Mouse (Mus musculus) c-Kit-positive CD71-negative TER-119-negative erythroid progenitor cells, embryonic 14.5 days (primary cell): ENCODE results near the gene Brd2.
"Not testable (repeated sequence)": the region's sequence is repeated elsewhere in the genome, so short reads cannot be mapped to it uniquely, and the experiment has no call there.

ENCODE experiments used
- DNase-seq: peaks from one replicate; pipeline ENCODE4 v3.0.0-alpha.2; 2013; ENCODE audit warnings: low read depth

Gene Brd2

GRCm38 (mm10) chr17:34122188-34122984 is at the start of gene Brd2:
Gene Brd2 (minus strand): TSS chr17:34122634.
- DNase-seq, result peak; percentile 96

DNA sequence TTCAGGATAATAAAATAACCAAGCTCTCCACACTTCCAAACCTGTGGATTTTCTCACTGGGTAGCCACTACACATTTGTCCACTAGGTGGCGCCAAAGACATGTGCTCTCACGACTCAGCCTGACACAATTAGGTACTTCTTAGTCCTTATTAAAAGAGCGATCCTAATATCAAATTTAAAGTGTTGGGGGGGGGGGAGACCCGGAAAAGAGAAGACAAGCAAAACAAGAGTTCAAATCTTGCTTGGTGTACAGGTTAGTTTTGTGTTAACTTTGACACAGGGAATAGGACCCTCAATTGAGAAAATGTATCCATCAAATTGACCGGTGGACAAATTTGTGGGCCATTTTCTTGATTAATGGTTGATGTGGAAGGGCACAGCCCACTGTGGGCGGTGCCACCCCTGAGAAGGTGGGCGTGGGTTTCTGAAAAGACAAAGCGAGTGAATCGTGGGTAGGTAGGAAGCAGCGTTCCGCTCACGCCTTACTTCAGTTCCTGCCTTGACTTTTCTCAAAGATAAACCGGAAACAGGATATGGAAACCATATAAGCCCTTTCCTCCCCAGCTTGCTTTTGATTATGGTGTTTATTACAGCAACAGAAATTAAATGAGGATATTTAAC is 48.6 kb upstream of the Brd2 start:
- peak; percentile 85 for DNase-seq

- no peak for DNase-seq
Observed at GRCm38 (mm10) chr17:34170487-34170876, 48.0 kb upstream of the Brd2 start.

- DNase-seq, result no peak
Observed at GRCm38 (mm10) chr17:34169279-34169678, 46.8 kb upstream of the Brd2 start.

- DNase-seq, result no peak
Observed at GRCm38 (mm10) chr17:34165033-34165730, 42.7 kb upstream of the Brd2 start.

GRCm38 (mm10) chr17:34164202-34164895 is 41.9 kb upstream of the Brd2 start:
- DNase-seq, result no peak

DNA sequence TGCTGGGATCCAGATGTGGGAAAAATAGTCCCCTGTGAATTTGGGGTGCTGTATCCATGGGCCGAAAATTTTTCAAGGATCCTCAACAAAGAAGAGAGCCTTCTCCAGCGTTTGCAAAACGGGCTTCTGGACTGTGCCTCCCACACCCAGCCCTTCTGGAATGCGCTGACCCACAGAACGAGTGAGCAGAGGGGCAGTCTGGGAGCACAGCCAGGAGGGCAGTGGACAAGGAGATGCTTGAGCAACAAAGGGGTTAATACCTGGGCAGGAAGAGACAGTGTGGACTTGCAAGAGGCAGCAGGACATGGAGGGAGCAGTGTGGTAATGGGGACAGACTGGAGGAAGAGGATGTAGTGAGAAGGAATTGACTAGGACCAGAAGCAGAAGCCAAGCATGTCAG is 33.1 kb upstream of the Brd2 start:
- no peak for DNase-seq

- no peak for DNase-seq
Observed at GRCm38 (mm10) chr17:34152923-34153322, 30.5 kb upstream of the Brd2 start, which contains the start of gene H2-DMb1. Gene H2-DMb1 (plus strand): TSS chr17:34153072.

- no peak for DNase-seq
Observed at GRCm38 (mm10) chr17:34144960-34145371, 22.5 kb upstream of the Brd2 start.

DNA sequence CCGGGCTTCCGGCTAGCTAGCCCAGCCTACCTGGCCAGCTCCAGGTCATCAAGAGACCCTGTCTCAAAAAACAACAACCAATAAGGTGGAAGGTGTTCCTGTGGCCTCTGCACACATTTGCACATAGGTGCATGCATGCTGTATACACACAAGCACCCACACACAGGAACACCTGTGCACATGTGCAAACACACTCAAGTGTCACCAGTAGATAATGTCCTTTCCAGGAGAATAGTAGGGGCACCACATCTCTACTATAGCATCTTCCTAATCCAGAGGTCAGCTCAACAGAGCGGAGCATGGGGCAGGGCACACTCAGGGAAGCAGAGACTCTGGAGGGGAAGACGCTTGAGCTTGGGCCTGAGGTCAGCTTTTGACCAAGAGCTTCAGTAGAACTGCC is 21.8 kb upstream of the Brd2 start:
- DNase-seq, result not testable (repeated sequence)

DNA sequence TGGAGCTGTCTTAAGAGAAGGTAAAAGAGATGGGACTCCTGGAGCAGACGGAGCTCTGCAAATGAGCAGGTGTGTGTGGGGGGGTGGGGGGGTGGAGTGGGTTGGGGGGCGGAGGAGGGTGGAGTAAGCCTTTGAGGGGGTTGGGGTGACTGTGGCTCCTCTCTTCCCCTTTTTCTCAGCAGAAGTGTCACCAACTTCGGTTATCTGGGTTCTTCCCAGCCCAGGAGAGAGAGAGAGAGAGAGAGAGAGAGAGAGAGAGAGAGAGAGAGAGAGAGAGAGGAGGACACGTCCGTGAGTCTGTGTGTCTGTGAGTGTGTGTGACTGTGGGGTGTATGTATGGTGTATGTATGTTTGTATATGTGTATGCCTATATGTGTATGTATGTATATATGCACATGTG is 21.0 kb upstream of the Brd2 start:
- no peak for DNase-seq

- DNase-seq, result no peak
Observed at GRCm38 (mm10) chr17:34143033-34143432, 20.6 kb upstream of the Brd2 start, which contains the start of gene H2-DMb2. Gene H2-DMb2 (plus strand): TSS chr17:34143307.

GRCm38 (mm10) chr17:34142456-34143010 is 20.1 kb upstream of the Brd2 start:
- no peak for DNase-seq

- no peak for DNase-seq
Observed at GRCm38 (mm10) chr17:34141448-34141847, 19.0 kb upstream of the Brd2 start.

GRCm38 (mm10) chr17:34140240-34140639 is 17.8 kb upstream of the Brd2 start:
- DNase-seq, result no peak

DNA sequence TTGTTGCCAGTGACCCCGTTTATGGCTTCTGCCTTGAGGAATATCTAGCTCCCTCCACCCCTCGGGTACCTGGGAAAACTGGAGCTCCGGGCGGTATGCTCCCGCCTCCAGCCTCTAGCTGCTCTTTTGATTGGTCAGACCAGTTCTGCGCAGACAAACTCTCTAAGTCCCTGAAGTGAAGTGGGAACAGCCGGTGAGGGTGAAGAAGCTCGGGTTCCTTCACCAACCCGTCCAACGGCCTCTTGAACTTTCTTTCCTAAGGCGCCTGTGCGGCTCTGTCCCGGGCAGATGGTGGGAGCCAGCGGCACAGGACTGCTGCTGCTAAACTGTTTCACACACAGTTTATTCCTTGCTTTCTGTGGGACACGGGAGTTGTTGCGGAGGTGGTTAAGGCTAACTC is 17.0 kb upstream of the Brd2 start:
- DNase-seq, result no peak

DNA sequence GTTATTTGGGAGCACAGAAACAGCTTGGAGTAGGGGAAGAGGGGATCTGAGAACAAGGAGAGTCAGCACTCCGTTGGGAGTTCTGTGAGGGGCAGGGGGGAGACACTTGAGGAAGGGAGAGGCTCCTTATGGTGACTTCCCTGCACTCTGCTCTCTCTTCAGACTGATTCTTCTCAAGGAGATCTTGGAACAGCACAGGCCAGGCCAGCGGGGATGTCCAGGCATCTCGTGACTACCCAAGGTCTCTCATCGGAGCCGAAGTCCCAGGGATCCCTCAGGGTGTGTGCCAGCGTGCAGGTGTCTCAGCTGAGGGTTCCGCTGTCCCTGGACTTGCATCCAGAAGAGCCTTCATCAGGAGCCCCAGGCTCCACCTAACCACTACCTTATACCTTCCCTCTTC is 16.2 kb upstream of the Brd2 start:
- DNase-seq, result no peak

GRCm38 (mm10) chr17:34137601-34138000 is 15.2 kb upstream of the Brd2 start:
- DNase-seq, result no peak

DNA sequence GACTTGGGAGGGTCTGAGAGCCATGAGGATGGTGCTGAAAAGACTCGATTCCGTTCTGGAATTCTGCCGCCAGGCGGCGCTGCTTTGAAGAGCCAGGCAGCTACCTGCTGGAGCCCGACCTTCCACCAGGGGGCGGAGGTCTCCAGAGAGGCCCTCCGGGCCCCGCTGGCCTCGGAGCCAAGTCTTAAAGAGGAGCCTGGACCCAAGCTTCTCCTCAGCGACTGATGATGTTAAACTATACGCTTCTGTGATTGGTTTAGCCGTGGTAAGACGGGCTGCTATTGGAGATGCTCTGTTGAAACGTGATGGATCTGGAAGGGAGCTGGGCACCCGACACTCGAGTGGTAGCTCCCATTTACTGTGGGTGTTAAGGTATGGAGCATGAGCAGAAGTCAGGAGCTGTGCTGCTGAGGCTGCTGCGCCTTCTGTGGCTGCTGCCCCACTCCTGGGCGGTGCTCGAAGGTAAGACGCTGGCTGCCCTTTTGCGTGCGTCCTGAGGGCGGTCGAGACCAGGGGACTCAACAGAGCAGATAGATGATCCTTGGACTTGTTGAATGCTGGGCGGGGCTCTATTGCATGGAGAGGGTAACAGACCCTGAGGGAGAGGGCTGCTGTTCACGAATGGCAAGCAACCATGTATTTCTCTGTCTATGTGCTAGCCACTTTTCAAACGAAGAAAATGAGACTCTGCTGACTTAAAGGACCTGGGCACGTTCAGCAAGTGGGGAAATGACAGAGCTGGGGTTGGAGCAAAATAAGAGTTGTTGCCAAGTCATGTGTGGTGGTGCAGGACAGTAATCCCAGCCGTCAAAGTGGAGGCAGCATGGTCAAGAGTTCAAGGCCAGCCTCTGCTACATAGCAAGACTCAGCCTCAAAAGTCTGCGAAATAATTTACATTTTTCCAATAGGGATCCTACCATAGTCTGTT is 13.1 kb upstream of the Brd2 start:
- DNase-seq, result peak; percentile 100

DNA sequence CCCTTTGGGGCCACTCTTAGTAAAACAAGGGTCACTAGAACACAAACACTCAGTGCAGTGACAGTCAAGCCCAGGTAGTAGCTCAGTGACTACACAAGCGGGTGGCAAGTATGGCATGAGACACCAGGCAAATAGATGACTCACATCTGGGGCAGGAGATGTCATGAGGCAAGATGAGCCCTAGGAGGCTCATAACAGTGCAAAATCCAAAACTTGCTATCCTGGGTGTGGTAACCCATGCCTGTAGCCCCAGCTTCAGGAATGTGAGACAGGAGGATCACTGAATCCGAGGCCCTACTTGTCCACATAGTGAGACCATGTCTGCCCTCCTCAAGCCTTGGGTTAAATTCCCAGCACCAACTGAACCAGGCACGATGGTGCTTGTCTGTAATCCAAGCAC is 12.0 kb upstream of the Brd2 start:
- DNase-seq, result no peak

GRCm38 (mm10) chr17:34133289-34133688 is 10.9 kb upstream of the Brd2 start:
- no peak for DNase-seq
